Mouse (Mus musculus) liver, embryonic 11.5 days (tissue): ENCODE results near the gene Nr6a1. TPM values are rescaled to one million over a fixed set of nuclear protein-coding genes. Genes with fewer than 3 reads are reported as not detected.

Experiments
- ATAC-seq: fragments of 200-750 bp; cut with Nextera tagmentation; replicated peaks from 2 replicates; pipeline ENCODE4 v1.8.0; 2017; ENCODE audit warnings: moderate number of reproducible peaks, mild to moderate bottlenecking, moderate TSS enrichment, moderate library complexity; ENCODE audit not compliant: low FRiP score
- DNase-seq: peaks from one replicate; pipeline ENCODE4 v3.0.0-alpha.2; 2017; ENCODE audit warnings: low spot score
- H3K27ac ChIP-seq: fragments of 300-500 bp; sonication (generic); 2 replicates; pipeline ENCODE4 v1.5.1; 2014; ENCODE audit warnings: mild to moderate bottlenecking, low read depth, low read length, control low read depth
- H3K27me3 ChIP-seq: fragments of 300-500 bp; sonication (generic); replicated peaks from 2 replicates; pipeline ENCODE4 v1.6.1; 2014; ENCODE audit warnings: low read length, mixed read lengths; ENCODE audit not compliant: control insufficient read depth, insufficient read depth
- H3K36me3 ChIP-seq: fragments of 300-500 bp; sonication (generic); 2 replicates; pipeline ENCODE4 v1.6.1; 2014; ENCODE audit warnings: mild to moderate bottlenecking, low read length, moderate library complexity, mixed read lengths; ENCODE audit not compliant: control insufficient read depth, insufficient read depth
- H3K4me1 ChIP-seq: fragments of 300-500 bp; sonication (generic); replicated peaks from 2 replicates; pipeline ENCODE4 v1.6.1; 2014; ENCODE audit warnings: low read length, mixed read lengths; ENCODE audit not compliant: control insufficient read depth, insufficient read depth
- H3K4me2 ChIP-seq: fragments of 300-500 bp; sonication (generic); 2 replicates; pipeline ENCODE4 v1.6.1; 2014; ENCODE audit warnings: mild to moderate bottlenecking, control low read depth, moderate library complexity
- H3K4me3 ChIP-seq: fragments of 300-500 bp; sonication (generic); 2 replicates; pipeline ENCODE4 v1.5.1; 2014; ENCODE audit warnings: low read depth, low read length, control low read depth
- H3K9ac ChIP-seq: fragments of 300-500 bp; sonication (generic); 2 replicates; pipeline ENCODE4 v1.6.1; 2014; ENCODE audit warnings: low read depth, low read length, control low read depth
- H3K9me3 ChIP-seq: fragments of 300-500 bp; sonication (generic); 2 replicates; pipeline ENCODE4 v1.6.1; 2016; ENCODE audit warnings: low read length, inconsistent platforms, mixed read lengths; ENCODE audit not compliant: control insufficient read depth
- WGBS: fragments of 180-500 bp; shearing (Covaris S2); extraction: QIAGEN DNeasy Blood & Tissue Kit; methylation state at CpG from one replicate; pipeline ENCODE4 v1.1.7; 2014; 5-methylcytosine and 5-hydroxymethylcytosine counted together
- polyA plus RNA-seq: library from polyadenylated mRNA; unstranded; fragments of >200 nt; fragmentation: Nextera tagmentation; extraction: Ambion mirVana; gene quantifications from 2 replicates; pipeline ENCODE4 v1.2.1, GENCODE M21; 2014

Gene Nr6a1
- polyA plus RNA-seq, 1 experiment from 2014 or later, result 5.1 TPM

- Histone ChIP-seq H3K27ac (no peak overlapping the region), H3K9me3 (no peaks in the 10 kb centered on the region), H3K27me3 (no peaks in the 10 kb centered on the region), H3K4me1 (0 out of 2 replicates have a peak, but pooled peaks cover 4% of the 10 kb centered on the region), H3K4me3 (no peak overlapping the region), H3K36me3 (no peaks in the 10 kb centered on the region), H3K4me2 (no peak overlapping the region), H3K9ac (no peak overlapping the region)
- ATAC-seq (no peak), DNase-seq (no peak)
- WGBS, result 58% methylated on average over 4 of the region's 4 CpGs
These were observed 10.4 kb downstream of the Nr6a1 start for GRCm38 (mm10) chr2:38916947-38917691.

DNA sequence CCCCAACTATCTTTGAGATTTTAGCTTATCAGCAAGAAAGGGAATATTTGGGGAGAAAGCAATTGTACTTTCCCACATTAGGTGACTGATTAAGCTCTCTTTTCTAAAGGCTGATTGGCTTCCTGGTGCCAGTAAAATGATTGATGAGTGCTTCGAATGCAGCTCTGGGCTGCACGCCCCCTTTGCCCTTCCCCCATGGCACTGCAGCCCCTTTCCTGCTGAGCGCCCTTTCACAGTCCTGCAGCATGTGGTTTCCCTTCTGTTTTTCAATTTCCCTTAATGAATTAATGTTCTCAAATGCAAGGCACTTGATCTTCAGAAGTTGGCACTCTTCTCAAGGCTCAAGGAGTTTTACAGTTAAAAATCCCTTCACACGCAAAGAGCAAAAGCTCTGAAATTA is 12.5 kb downstream of the Nr6a1 start:
- Histone ChIP-seq H3K9ac (no peak overlapping the region), H3K4me1 (0 out of 2 replicates have a peak, but pooled peaks cover 4% of the 10 kb centered on the region), H3K4me3 (no peak overlapping the region), H3K27ac (no peak overlapping the region), H3K27me3 (no peaks in the 10 kb centered on the region), H3K4me2 (no peak overlapping the region), H3K36me3 (no peaks in the 10 kb centered on the region), H3K9me3 (no peaks in the 10 kb centered on the region)
- WGBS, result 38% methylated on average over 4 of the region's 4 CpGs
- DNase-seq, result no peak
- no peak for ATAC-seq

GRCm38 (mm10) chr2:38914517-38914916 is 13.0 kb downstream of the Nr6a1 start:
- Histone ChIP-seq H3K4me3 (no peak overlapping the region), H3K9ac (no peak overlapping the region), H3K36me3 (no peaks in the 10 kb centered on the region), H3K9me3 (no peaks in the 10 kb centered on the region), H3K4me2 (no peak overlapping the region), H3K27ac (no peak overlapping the region), H3K27me3 (no peaks in the 10 kb centered on the region), H3K4me1 (0 out of 2 replicates have a peak, but pooled peaks cover 4% of the 10 kb centered on the region)
- DNase-seq, result no peak
- 70% methylated on average over 1 of the region's 1 CpGs for WGBS
- ATAC-seq, result no peak

- no peak for DNase-seq
These were observed 18.9 kb downstream of the Nr6a1 start for GRCm38 (mm10) chr2:38908604-38909003.

DNA sequence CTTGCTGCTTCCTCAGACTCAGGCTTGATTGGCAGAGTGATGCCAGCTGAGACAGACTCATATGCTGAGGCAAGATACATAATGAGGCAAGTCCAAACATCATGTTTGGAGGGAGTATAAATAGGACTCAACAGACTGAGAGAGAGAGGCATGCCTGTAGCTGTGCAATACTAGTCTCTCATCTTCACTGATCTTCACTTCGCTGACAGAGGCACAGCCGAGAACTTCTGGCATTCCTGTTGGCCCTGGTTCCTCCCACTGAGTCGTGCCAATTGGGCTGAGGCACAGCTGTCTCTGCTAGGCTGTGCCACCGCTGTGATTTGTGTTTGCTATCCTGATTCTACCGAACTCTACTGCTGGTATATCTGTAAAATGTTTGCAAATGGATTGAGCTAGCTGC is 21.4 kb downstream of the Nr6a1 start:
- DNase-seq (no peak), ATAC-seq (no peak)
- no peaks in the 10 kb centered on the region for H3K27me3 ChIP-seq
- no peaks in the 10 kb centered on the region for H3K36me3 ChIP-seq
- no peak overlapping the region for H3K9ac ChIP-seq
- no peak overlapping the region for H3K27ac ChIP-seq
- no peak overlapping the region for H3K4me2 ChIP-seq
- WGBS, result 74% methylated on average over 5 of the region's 5 CpGs
- no peaks in the 10 kb centered on the region for H3K9me3 ChIP-seq
- H3K4me3 ChIP-seq, result no peak overlapping the region
- no peaks in the 10 kb centered on the region for H3K4me1 ChIP-seq

More at GRCm38 (mm10) chr2:38908604-38909003, 18.9 kb downstream of the Nr6a1 start:
- Histone ChIP-seq H3K4me3 (no peak overlapping the region), H3K9me3 (no peaks in the 10 kb centered on the region), H3K4me1 (no peaks in the 10 kb centered on the region), H3K36me3 (no peaks in the 10 kb centered on the region), H3K9ac (no peak overlapping the region), H3K27me3 (no peaks in the 10 kb centered on the region), H3K27ac (no peak overlapping the region), H3K4me2 (no peak overlapping the region)
- 48% methylated on average over 1 of the region's 1 CpGs for WGBS
- no peak for ATAC-seq

- no peaks in the 10 kb centered on the region for H3K4me1 ChIP-seq
- no peak overlapping the region for H3K4me2 ChIP-seq
- H3K9me3 ChIP-seq, result no peaks in the 10 kb centered on the region
- H3K27me3 ChIP-seq, result no peaks in the 10 kb centered on the region
- H3K27ac ChIP-seq, result no peak overlapping the region
- no peak for ATAC-seq
- no peak overlapping the region for H3K9ac ChIP-seq
- no peaks in the 10 kb centered on the region for H3K36me3 ChIP-seq
- 76% methylated on average over 1 of the region's 1 CpGs for WGBS
- no peak overlapping the region for H3K4me3 ChIP-seq
- no peak for DNase-seq
These were observed 23.2 kb downstream of the Nr6a1 start for GRCm38 (mm10) chr2:38904290-38904689.

DNA sequence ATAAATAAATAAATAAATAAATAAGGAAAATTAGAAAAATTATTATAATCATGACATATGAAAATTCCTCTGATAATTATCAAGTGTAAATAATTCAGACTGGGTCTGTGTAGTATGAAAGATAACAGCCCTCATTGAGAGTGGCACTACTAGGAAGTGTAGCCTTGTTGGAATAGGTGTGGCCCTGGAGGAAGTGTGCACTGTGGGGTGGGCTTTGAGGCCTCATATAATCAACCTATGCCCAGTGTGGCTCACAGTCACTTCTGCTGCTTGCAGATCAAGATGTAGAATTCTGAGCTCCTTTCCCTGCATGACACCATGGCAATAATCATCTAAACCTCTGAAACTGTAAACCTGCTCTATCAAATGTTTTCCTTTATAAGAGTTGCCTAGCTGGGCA is 24.6 kb downstream of the Nr6a1 start:
- H3K27ac ChIP-seq, result no peak overlapping the region
- H3K9ac ChIP-seq, result no peak overlapping the region
- no peaks in the 10 kb centered on the region for H3K4me1 ChIP-seq
- no peaks in the 10 kb centered on the region for H3K27me3 ChIP-seq
- no peaks in the 10 kb centered on the region for H3K36me3 ChIP-seq
- H3K9me3 ChIP-seq, result no peaks in the 10 kb centered on the region
- no peak overlapping the region for H3K4me2 ChIP-seq
- no peak overlapping the region for H3K4me3 ChIP-seq
- peak; percentile 57 for ATAC-seq
- no peak for DNase-seq

- H3K4me2 ChIP-seq, result no peak overlapping the region
- no peaks in the 10 kb centered on the region for H3K9me3 ChIP-seq
- ATAC-seq, result no peak
- DNase-seq, result no peak
- H3K9ac ChIP-seq, result no peak overlapping the region
- no peak overlapping the region for H3K27ac ChIP-seq
- H3K36me3 ChIP-seq, result no peaks in the 10 kb centered on the region
- no peaks in the 10 kb centered on the region for H3K4me1 ChIP-seq
- no peaks in the 10 kb centered on the region for H3K27me3 ChIP-seq
- 85% methylated on average over 5 of the region's 5 CpGs for WGBS
- no peak overlapping the region for H3K4me3 ChIP-seq
These were observed 46.4 kb downstream of the Nr6a1 start for GRCm38 (mm10) chr2:38880907-38881672.
